Mouse (Mus musculus): ENCODE measurements around the gene Pla1a.

DNA sequence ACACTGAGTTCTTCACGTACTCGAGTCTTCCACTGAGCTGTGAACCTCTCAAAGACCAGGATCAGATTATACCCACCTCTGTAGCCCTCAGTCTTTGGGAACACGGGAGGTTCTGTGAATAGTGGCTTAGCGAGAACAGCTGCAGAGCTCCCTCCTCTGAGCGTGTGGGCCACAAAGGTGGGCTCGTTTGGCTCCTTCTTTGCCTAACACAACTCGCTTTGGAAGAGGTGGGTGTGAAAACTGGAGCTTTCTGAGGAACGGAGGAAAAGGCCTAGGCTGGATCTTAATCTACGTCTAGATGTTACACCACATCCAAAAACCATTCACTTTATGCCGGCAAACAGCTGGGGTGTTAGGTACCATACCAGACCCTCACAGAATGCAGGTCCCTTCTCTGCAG is 67.6 kb downstream of the Pla1a start:
- TF ChIP-seq CTCF (conservative IDR thresholded peaks at IDR 0.05; ENCODE audit: insufficient read depth, insufficient read length, low read depth, low read length) (no peak), POLR2A (IDR thresholded peaks at IDR 0.05; ENCODE audit: low read depth, low read length) (no peak)
